Mouse (Mus musculus): ENCODE results near the gene Gm4707. TPM values are rescaled to one million over a fixed set of nuclear protein-coding genes. Genes with fewer than 3 reads are reported as not detected.

Gm4707 gene
- polyA plus RNA-seq, 1 experiment from 2014 or later = 2.7 TPM

DNA sequence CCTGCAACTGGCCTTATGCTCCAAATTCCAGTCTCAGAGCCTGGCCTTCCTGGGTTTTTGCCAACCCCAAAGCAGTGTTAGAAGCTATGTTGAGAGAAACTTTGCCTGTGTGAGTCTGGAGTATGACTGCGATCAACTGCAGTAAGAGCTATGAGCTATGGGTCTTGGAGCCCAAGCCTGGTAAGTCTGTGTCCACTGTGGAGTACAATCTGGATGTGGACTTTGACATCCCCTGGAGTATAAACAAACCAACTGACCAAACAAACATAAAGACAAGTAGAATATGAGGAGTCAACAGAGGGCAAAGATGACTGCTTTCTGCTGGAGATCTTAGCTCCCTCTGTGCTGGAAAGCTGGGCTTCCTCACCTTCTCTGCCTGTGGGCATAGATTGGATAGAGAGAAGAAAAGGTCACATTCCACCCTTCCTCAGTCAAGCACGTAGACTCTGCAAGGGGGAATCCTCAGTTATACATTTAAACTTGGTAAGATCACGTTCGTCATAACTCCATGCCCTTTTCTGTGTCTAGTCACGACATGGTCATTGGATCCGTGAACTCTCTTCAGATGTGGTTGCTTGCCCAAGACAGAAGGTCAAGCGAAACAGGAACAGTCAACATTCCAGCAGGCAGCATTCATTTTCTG, 23.8 kb upstream of the Gm4707 start:
- H3K4me3 ChIP-seq (ENCODE audit: low read length) = no peak overlapping the region
- H3K9ac ChIP-seq (ENCODE audit: low read depth, low read length) = no peak overlapping the region
- 86% methylated on average over 7 of the region's 7 CpGs for WGBS
- no peaks in the 10 kb centered on the region for H3K36me3 ChIP-seq (ENCODE audit: control insufficient read depth, insufficient read depth, low read length)
- H3K27me3 ChIP-seq (replicated peaks; ENCODE audit: control insufficient read depth, insufficient read depth, low read length) = no peaks in the 10 kb centered on the region
- no peak for ATAC-seq
- no peak overlapping the region for H3K4me2 ChIP-seq (ENCODE audit: low read length)
- H3K9me3 ChIP-seq (ENCODE audit: control insufficient read depth, low read length) = no peaks in the 10 kb centered on the region
- no peak overlapping the region for H3K27ac ChIP-seq (ENCODE audit: low read depth, low read length)
- no peaks in the 10 kb centered on the region for H3K4me1 ChIP-seq (ENCODE audit: control insufficient read depth, insufficient read depth, low read depth, low read length)

DNA sequence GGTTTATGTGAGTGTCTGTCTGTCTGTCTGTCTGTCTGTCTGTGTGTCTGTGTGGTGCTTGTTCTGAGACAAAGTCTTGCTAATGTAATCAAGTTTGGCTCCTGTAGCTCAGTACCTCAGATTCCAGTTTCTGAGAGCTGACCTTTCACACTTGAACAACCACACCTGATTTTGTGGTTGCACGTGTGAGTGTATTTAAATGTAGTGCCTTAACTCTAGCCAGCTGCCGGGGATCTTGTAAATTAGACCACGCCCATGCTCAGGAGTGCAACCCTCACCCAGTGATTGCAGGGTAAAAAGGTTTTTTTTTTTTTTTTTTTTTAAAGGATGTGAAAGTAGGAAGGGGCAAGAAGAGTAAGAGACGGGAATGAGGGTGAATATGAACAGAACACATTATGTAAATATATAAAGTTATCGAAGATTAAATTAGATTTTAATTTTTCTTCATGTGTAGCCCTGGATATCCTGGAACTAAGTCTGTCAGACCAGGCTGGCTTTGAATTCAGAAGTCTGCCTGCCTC, 19.7 kb upstream of the Gm4707 start:
- Histone ChIP-seq H3K9ac (ENCODE audit: low read depth, low read length) (no peak overlapping the region), H3K36me3 (ENCODE audit: control insufficient read depth, insufficient read depth, low read length) (no peaks in the 10 kb centered on the region), H3K27me3 (replicated peaks; ENCODE audit: control insufficient read depth, insufficient read depth, low read length) (no peaks in the 10 kb centered on the region), H3K9me3 (ENCODE audit: control insufficient read depth, low read length) (no peaks in the 10 kb centered on the region), H3K4me2 (ENCODE audit: low read length) (no peak overlapping the region), H3K4me1 (ENCODE audit: control insufficient read depth, insufficient read depth, low read depth, low read length) (peaks cover 3% of the 10 kb centered on the region), H3K27ac (ENCODE audit: low read depth, low read length) (no peak overlapping the region), H3K4me3 (ENCODE audit: low read length) (no peak overlapping the region)
- ATAC-seq = no peak
- 72% methylated on average over 5 of the region's 5 CpGs for WGBS

DNA sequence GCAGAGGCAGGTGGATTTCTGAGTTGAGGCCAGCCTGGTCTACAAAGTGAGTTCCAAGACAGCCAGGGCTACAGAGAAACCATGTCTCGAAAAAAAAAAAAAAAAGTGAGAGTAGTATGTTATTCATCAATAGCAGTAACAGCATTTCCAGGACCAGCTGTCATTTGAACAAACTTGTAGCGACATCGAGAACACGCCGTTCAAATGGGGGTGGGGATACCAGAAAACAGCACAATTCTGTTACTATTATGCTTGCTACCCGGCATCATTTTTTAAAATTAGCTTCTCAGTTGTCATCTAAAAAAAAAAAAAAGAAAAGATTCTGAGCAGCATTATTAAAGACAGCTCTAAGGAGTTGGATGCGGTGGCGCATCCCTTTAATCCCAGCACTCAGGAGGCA, 17.8 kb upstream of the Gm4707 start:
- Histone ChIP-seq H3K27me3 (replicated peaks; ENCODE audit: control insufficient read depth, insufficient read depth, low read length) (no peaks in the 10 kb centered on the region), H3K27ac (ENCODE audit: low read depth, low read length) (no peak overlapping the region), H3K9me3 (ENCODE audit: control insufficient read depth, low read length) (no peaks in the 10 kb centered on the region), H3K4me3 (ENCODE audit: low read length) (no peak overlapping the region), H3K4me1 (ENCODE audit: control insufficient read depth, insufficient read depth, low read depth, low read length) (peaks cover 11% of the 10 kb centered on the region), H3K9ac (ENCODE audit: low read depth, low read length) (no peak overlapping the region), H3K36me3 (ENCODE audit: control insufficient read depth, insufficient read depth, low read length) (no peaks in the 10 kb centered on the region), H3K4me2 (ENCODE audit: low read length) (no peak overlapping the region)
- ATAC-seq = no peak
- WGBS = 96% methylated on average over 8 of the region's 8 CpGs

DNA sequence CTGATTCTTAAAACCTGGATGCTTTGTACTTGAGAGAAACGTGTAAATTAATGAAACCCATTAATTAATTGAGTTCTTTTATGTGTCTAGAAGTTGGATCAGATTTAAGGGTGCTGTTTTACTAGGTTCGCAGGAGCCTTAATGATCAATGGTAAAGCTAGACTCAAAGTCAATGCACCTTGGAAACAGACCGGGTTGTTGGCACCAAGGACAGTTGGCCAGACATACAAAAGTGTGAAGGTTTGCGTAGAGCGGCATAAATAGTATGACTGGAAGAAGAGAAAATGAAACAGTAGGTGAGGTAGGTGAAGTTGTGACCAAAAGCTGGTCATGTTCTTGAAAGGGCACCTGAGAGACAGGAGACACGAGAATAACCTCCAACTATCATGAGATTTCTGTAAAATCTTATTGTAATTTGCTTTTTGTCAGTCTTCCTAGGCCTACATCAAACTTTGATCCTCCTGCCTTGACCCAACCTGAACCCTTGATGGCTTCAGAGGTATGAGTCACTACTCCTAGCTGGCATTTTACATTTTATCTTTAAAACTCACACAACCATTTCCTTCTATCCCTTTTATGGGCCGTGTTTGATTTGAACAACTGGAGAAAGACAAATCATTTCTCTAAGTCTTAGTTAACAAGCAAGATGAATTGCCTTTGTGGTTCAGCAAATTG, 16.8 kb upstream of the Gm4707 start:
- no peak for ATAC-seq
- H3K4me2 ChIP-seq (ENCODE audit: low read length) = peak overlapping the region; percentile 63
- H3K4me1 ChIP-seq (ENCODE audit: control insufficient read depth, insufficient read depth, low read depth, low read length) = peaks cover 11% of the 10 kb centered on the region
- no peaks in the 10 kb centered on the region for H3K9me3 ChIP-seq (ENCODE audit: control insufficient read depth, low read length)
- peak overlapping the region; percentile 93 for H3K4me3 ChIP-seq (ENCODE audit: low read length)
- no peaks in the 10 kb centered on the region for H3K36me3 ChIP-seq (ENCODE audit: control insufficient read depth, insufficient read depth, low read length)
- 83% methylated on average over 7 of the region's 7 CpGs for WGBS
- H3K27ac ChIP-seq (ENCODE audit: low read depth, low read length) = no peak overlapping the region
- peak overlapping the region; percentile 81 for H3K9ac ChIP-seq (ENCODE audit: low read depth, low read length)
- H3K27me3 ChIP-seq (replicated peaks; ENCODE audit: control insufficient read depth, insufficient read depth, low read length) = no peaks in the 10 kb centered on the region

DNA sequence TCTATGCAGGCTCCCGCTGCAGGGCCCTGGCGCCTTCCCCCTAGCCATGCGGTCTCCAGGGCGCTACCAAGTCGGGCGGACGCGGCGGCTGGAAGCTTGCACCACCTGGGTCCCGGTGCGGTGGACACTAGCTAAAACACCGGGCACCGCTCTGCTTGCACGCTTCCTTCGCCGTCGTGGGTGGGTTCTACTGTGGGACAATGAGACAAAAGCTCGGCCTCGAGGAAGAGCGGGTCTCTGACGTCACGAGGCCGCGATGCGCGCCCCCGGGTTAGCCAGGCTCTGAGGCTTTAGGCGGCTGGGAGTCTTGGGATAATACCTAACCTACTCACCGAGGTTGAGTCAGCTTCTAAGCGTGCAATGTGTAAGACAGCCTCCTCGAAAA, 16.0 kb upstream of the Gm4707 start:
- no peaks in the 10 kb centered on the region for H3K9me3 ChIP-seq (ENCODE audit: control insufficient read depth, low read length)
- under 1% methylated on average over 31 of the region's 31 CpGs for WGBS
- ATAC-seq = peak; percentile 83
- no peaks in the 10 kb centered on the region for H3K27me3 ChIP-seq (replicated peaks; ENCODE audit: control insufficient read depth, insufficient read depth, low read length)
- peak overlapping the region; percentile 81 for H3K9ac ChIP-seq (ENCODE audit: low read depth, low read length)
- peaks cover 11% of the 10 kb centered on the region for H3K4me1 ChIP-seq (ENCODE audit: control insufficient read depth, insufficient read depth, low read depth, low read length)
- peak overlapping the region; percentile 93 for H3K27ac ChIP-seq (ENCODE audit: low read depth, low read length)
- H3K36me3 ChIP-seq (ENCODE audit: control insufficient read depth, insufficient read depth, low read length) = no peaks in the 10 kb centered on the region
- H3K4me3 ChIP-seq (ENCODE audit: low read length) = peak overlapping the region; percentile 93
- H3K4me2 ChIP-seq (ENCODE audit: low read length) = peak overlapping the region; percentile 63

DNA sequence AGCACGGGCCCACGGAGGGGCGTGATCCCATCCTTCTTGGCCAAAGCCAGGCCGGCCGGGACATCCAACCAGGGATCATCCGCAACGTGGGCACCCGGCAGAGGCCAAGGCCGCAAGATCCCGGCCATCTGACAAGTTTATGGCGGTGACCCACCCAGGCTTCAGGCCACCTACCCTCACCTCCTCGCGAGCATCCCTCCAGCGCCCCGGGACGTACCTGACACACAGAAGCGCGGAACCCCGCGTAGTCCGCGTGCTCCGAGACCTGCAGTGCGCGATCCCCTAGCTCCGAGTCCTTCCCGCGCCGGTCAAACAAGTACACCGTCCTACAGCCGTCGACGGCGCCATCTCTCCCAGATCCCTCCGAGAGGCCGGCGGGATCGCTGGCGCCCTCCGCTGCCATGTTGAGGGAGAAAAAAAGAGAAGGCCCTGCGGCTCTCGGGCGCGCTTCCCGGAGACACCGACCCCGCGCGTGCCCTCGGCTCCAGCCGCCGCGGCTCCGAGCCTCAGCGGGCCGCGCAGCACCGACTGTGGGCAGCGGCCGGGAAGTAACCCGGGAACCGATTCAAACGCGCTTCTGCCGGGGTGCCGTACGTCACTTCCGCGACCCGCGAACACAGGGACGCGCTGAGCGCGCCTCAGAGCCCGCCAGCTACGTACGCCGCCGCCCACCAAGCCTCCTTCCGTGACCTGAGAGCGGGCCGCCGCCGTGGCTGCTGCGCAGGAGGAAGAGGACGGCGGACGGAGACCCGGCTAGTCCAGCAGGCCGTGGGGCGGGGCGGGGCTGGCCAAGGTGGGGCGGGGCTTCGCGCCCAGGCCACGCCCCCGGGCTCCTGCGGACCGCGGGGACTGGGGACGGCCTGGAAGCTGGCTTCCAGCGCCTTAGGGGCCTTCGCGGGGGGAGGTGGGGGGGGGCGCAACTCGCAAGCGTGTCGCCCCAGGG, 15.3 kb upstream of the Gm4707 start, which contains the start of gene Smchd1:
Smchd1 (minus strand) TSS at position 582 of the 943 bp plus-strand sequence.
- WGBS = under 1% methylated on average over 84 of the region's 109 CpGs
- no peaks in the 10 kb centered on the region for H3K9me3 ChIP-seq (ENCODE audit: control insufficient read depth, low read length)
- peak; percentile 97 for ATAC-seq

DNA sequence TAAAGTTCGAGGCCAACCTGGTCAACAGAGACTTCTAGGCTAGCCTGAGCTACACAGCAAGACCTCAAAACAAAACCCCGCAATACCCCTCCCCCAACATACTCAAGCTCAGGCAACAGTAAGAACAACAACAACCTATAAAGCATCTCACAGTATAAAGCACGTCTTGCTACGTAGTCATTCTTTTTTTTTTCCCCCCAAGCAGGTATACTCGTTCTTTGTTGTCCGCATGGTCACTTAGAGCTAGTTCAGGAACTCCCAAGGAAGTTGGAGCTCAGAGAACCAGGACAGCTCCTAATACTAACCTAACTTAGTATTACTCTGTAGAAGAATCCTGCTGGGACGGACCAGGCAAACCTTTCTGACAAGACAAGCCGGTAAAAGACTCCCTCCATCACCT, 14.4 kb upstream of the Gm4707 start:
- Histone ChIP-seq H3K36me3 (ENCODE audit: control insufficient read depth, insufficient read depth, low read length) (no peaks in the 10 kb centered on the region), H3K27me3 (replicated peaks; ENCODE audit: control insufficient read depth, insufficient read depth, low read length) (no peaks in the 10 kb centered on the region), H3K4me3 (ENCODE audit: low read length) (peak overlapping the region; percentile 93), H3K9me3 (ENCODE audit: control insufficient read depth, low read length) (no peaks in the 10 kb centered on the region), H3K4me2 (ENCODE audit: low read length) (peak overlapping the region; percentile 94), H3K27ac (ENCODE audit: low read depth, low read length) (no peak overlapping the region), H3K4me1 (ENCODE audit: control insufficient read depth, insufficient read depth, low read depth, low read length) (peaks cover 11% of the 10 kb centered on the region), H3K9ac (ENCODE audit: low read depth, low read length) (peak overlapping the region; percentile 81)
- WGBS = 16% methylated on average over 8 of the region's 8 CpGs
- ATAC-seq = no peak

More for the DNA sequence above, 15.3 kb upstream of the Gm4707 start, which contains the start of gene Smchd1:
- Histone ChIP-seq H3K4me1 (ENCODE audit: control insufficient read depth, insufficient read depth, low read depth, low read length) (peaks cover 11% of the 10 kb centered on the region), H3K27ac (ENCODE audit: low read depth, low read length) (peak within 1 kb of the TSS; percentile 93), H3K4me3 (ENCODE audit: low read length) (peak within 1 kb of the TSS; percentile 93), H3K27me3 (replicated peaks; ENCODE audit: control insufficient read depth, insufficient read depth, low read length) (no peaks in the 10 kb centered on the region), H3K9ac (ENCODE audit: low read depth, low read length) (peak within 1 kb of the TSS; percentile 81), H3K4me2 (ENCODE audit: low read length) (peak within 1 kb of the TSS; percentile 94), H3K36me3 (ENCODE audit: control insufficient read depth, insufficient read depth, low read length) (no peaks in the 10 kb centered on the region)

DNA sequence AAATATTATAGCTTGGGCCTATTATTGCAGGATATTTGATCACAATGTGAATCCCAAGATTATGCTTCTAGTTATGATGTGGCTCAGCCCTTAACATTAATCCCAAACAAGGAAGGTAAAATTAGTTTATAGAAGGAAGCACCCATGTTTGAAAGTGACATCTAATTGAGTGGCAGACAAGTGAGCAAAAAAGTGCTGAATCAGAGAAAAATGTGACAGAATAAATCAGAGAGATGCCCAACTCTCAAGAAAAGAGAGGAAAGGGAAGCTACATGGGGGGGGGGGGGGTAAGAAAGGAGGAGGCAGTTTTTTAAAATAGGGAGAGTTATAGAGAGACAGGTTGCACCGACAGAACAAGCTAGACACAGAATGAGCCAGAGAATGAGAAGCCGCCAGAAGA, 11.5 kb upstream of the Gm4707 start:
- Histone ChIP-seq H3K9ac (ENCODE audit: low read depth, low read length) (no peak overlapping the region), H3K4me1 (ENCODE audit: control insufficient read depth, insufficient read depth, low read depth, low read length) (peaks cover 9% of the 10 kb centered on the region), H3K4me3 (ENCODE audit: low read length) (no peak overlapping the region), H3K27ac (ENCODE audit: low read depth, low read length) (no peak overlapping the region), H3K9me3 (ENCODE audit: control insufficient read depth, low read length) (no peaks in the 10 kb centered on the region), H3K36me3 (ENCODE audit: control insufficient read depth, insufficient read depth, low read length) (no peaks in the 10 kb centered on the region), H3K4me2 (ENCODE audit: low read length) (no peak overlapping the region), H3K27me3 (replicated peaks; ENCODE audit: control insufficient read depth, insufficient read depth, low read length) (no peaks in the 10 kb centered on the region)
- ATAC-seq = no peak
- WGBS = 82% methylated on average over 2 of the region's 2 CpGs

Measured in hindbrain, embryonic 16.5 days (tissue).